Mouse (Mus musculus): ENCODE measurements around the gene Cxcl2.

Cxcl2 gene

DNA sequence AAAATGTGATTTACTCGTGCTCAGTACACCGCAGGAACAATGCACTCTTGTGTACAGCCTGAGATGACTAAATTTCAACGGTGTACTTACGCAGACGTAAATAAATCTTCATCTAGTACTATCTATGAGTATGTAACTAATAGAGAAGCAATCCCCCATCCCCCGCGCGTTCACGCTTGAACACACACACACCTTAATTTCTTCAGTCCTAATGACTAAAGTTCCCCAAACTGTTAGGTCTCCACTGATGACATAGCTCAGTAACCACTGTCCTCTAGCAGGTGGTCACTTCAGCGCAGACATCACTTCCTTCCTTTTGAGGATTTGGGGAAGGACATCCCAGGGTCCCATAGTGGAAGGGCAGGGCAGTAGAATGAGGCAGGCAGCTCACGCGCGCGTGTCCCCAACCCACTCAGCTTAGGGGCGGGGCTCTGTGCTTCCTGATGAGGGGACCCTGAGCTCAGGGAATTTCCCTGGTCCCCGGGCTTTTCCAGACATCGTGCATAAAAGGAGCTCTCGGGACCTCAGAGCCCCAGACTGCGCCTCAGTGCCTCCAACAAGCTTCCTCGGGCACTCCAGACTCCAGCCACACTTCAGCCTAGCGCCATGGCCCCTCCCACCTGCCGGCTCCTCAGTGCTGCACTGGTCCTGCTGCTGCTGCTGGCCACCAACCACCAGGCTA is at the start of gene Cxcl2:
Gene Cxcl2 (plus strand): TSS at position 533 of the 682 bp plus-strand sequence.
- peak; percentile 35 for DNase-seq (ENCODE audit: inconsistent ontology term)

DNA sequence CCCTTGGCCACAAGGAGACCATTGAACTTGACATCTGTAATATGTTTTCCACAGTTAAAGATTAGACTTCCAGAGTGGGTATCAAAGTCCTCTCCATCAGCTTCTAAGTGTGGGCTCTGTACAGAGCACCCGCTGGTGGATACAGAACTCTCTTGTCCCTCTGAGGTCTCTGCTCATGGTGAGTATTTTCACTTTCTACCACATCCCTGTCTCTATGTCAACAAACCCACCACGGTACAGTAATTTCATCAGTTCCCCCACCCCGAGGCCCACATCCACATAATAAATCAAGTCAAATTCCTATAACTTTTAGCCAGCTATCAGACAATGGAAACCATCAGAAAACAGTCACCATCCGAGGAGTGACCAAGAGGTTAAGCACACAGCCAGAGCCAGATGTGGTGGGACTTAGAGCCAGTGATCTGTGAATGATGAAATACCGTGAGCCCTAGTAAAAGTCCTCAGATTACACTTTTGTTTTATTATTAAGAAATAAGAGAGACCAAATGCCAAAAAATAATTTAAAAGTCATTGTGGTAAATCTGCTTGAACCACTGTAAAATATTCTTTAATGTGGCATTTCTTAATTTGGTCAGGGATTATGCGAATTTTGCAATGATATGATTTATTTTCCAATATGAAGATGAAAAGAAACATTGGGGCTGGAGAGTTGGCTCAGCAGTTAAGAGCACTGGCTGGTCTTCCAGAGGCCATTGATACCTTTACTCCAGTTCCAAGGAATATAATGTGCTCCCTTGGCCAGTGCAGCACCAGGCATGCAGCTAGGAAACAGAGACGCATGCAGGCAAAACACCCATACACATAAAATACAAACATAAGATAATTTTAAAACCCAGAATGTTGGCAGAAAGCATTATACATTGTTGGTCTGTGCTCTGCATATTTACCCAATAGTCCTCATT is 48.1 kb upstream of the Cxcl2 start:
- no peak for DNase-seq (ENCODE audit: inconsistent ontology term)

DNA sequence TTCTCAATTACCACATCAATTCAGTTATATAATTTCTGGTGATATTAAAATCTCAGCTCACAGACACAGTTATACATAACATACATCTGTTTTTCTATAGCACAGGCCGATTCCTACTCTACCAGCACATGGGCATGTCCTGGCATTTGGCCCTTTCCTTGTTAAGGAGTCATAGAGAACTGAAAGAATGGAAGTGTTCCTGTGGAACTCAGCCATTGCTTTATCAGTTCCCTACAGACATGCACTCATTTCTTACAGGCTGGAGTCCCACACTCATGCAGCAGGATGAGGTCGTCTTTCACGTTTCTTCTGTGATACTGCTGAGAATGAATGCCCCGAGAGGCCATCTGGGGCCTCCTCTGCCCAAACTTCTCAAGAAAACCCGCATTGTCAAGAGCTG is 46.2 kb upstream of the Cxcl2 start:
- no peak for DNase-seq (ENCODE audit: inconsistent ontology term)

DNA sequence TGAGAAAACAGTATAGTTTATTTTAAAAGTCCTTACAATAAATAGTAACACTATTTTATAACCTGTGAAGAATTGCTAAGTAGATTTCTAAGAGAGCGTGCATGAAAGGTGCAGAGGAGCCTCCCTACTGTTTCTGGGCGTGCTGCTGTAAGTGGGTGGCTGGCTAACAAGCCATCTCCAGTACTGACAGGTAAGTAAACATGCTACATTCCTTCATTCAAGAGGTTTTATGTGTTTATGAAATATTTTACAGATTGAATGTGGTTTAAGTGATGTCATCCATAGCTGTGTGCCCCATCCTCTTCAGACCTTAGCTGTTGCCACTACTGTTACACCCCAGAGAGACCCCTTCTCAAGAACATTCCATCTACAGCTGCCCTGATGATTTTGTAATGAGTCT is 45.2 kb upstream of the Cxcl2 start:
- DNase-seq (ENCODE audit: inconsistent ontology term) = no peak

DNA sequence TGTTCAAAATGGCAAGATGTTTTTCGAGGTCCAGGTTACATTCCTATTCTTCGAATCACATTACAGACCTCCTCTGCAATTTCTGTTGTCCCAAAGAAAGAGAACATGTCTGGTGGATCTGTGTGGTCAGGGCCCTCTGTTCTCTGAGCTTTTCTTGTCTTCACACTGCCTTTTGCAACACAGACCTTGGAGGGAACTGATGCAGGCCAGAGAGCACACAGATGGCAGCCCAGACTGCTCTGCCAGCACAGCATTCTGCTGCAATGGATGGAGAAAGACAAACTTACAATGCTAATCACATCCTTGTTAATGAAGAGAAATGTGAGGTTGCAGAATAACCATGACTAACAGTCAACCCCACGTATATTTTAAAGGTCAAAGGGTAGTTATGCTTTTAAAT is 44.6 kb upstream of the Cxcl2 start:
- peak; percentile 19 for DNase-seq (ENCODE audit: inconsistent ontology term)

DNA sequence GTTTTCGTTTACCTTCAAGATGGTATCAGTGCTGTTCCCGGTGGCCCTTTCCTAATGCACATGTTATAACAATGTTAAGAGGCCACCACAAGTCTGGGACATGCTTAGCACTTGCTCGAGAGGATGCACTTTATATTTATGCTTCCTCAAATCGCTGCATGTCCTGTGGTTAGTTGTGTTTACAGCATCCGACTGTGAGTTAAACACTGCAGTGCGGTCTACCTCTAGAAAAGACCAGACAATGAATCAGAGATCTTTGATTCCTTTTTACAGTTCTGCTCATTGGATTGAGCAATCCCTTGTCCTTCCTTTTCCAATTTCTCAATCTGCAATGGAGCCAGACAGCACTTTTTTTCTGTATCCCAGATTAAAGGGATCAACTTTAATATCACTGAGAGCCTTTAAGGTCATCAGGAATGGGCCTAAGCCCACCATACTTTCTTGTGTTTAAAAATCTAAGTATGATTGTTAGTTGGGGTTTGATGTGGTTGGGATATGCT is 41.7 kb upstream of the Cxcl2 start:
- no peak for DNase-seq (ENCODE audit: inconsistent ontology term)

DNA sequence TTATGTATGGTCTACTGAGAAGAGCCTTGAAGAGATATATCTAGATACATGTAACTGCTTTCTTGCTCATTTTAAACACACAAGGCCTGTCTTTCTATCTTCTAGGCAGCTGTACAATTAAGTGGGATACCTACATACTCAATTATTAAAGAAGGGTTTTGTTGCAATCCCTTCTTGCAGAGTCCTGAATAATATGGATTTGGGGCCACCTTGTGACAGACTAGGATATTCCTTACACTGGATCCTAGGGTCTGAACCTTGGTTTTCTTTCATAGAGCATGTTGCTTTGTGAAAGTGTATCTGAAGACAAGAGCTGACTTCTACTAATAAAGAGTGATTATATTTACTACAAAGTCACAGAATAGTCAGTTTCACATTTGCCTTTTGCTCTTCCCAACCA is 36.9 kb upstream of the Cxcl2 start:
- no peak for DNase-seq (ENCODE audit: inconsistent ontology term)

DNA sequence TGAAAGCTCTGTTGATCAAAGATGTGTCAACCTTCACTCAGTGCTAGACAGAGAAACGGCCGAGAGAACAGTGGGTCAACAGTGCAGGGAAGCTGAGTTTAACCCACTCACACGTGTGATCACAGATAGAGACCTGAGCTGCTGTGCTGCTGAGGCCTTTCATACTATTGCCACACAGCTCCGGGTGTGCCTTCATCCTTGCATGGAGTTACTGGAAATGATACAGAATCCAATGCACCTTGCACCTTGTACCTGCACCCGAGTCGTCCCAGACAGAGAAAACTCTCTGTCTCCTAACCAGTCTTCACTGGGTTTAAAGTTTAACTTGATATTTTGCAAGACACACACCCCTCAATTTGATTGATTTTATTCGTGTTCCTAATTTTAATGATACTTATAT is 31.3 kb upstream of the Cxcl2 start:
- DNase-seq (ENCODE audit: inconsistent ontology term) = no peak

DNA sequence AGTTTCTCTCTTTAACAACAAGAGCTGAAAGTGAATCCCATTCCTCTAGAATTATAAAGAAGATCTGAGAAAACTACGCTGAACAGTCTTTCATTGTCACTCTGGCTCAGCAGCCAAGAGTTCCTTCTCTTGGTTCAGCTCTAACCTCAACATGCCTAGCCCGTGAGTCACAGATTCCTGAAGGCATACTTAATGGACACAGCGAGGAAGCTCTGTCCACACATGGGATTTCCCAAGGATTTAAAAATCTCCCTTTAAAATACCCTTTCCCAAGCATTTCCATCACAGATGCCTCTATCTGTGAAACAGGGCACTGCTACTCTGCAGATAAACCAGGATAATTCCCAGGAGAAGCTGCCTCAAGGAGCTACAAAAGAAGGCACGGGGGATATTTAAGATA is 27.6 kb upstream of the Cxcl2 start:
- DNase-seq (ENCODE audit: inconsistent ontology term) = peak; percentile 91

DNA sequence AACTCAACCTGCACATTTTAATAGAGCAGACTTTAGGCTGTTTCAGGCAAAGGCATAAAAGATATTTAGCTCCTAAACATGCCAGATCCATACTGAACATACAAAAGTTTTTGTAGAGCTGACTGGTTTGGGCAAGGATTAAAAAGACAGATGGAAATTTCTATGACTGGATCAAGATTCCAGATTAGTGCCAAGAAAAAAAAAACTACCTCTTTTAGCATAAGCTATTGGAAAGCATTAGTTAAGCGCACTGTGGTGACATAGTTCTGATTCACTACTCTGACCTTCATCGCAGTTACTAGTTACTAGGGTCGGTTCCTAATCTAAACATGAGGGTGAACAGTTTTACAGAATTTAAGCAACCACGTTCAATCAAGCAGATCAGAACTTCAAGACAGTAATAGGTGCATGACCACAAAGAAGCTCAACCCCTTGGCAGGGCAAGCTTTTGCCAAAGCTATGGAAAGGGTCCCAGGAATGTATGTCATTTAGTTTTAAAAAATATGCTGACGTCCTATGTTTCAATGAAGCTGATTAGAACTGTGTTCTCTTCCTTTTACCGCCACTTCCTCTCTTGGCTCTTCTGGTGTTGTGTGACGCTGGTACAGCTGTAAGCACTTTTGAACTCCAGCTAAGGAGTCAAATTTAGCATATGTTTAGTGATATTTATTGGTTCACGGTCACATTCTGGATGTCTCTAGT is 27.0 kb upstream of the Cxcl2 start:
- DNase-seq (ENCODE audit: inconsistent ontology term) = peak; percentile 65

DNA sequence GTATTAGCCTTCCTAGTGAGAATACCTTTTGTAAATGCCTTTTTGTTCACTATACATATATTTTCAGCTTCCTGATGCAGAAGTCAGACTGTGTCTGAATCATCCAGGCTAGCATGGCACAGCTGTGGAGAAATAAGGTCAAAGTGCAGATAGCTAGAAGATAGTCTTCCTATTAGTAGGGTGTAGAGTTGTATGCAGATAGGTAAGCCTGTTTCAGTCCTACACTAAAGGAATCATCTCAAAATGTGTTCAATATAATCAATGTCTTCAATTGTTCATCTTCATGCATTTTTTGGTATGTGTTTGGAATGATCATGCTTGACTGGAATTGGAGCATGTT is 26.5 kb upstream of the Cxcl2 start:
- DNase-seq (ENCODE audit: inconsistent ontology term) = no peak

DNA sequence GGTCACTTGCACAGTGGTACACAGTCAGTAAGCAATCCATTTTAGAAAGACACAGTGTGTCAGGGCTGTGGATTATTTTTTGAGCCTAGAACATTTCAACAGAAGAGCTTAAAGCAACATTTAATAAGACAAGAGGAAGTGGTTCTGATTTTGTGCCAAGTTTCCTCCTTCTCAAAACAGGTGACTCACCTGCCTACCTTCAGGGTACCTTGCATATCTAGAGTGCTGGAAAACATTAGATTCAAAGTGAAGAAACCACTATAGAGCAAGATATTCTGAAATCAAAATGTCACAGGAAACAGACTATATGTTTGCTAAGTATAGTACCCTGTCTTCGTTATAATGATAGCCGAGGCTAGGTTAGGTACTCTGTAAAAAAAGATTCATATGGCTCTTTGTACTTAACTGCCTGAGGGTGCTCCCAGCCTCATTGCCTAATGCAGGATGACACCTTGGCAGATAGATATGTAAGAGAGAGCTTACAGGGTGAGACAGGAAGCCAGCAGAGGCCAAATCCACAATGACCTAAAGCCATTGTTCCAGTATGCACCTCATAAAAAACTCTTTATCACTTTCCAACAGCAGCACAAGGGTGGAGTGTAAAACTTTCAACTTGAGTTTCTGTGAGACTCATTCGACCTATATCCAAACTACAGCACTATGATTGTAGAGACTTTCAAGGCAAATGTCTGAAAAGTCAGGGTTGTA is 24.2 kb upstream of the Cxcl2 start:
- DNase-seq (ENCODE audit: inconsistent ontology term) = no peak

DNA sequence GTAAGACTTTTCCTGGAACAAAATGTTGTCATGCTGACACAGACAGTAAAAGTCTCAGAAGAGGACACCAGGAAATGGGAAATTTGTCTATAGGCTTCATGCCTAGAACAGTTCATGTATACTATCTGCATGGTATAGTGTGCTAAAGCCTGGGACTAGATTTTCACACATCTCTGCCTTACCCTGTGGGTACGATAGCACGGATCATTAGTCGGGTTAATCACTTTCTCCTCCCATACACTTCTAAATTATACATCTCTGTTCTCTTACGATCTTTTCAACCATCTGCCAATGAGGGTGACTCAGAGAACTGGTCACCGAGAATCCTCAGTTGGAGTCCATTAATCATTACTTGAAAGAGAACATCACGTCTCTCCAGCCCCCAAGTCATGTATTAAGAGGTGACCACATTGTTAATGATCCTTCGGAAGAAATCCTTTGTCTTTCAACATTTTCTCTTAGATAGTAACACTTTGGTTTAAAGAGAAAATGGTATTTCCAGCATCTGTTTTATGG is 23.3 kb upstream of the Cxcl2 start:
- DNase-seq (ENCODE audit: inconsistent ontology term) = peak; percentile 57

DNA sequence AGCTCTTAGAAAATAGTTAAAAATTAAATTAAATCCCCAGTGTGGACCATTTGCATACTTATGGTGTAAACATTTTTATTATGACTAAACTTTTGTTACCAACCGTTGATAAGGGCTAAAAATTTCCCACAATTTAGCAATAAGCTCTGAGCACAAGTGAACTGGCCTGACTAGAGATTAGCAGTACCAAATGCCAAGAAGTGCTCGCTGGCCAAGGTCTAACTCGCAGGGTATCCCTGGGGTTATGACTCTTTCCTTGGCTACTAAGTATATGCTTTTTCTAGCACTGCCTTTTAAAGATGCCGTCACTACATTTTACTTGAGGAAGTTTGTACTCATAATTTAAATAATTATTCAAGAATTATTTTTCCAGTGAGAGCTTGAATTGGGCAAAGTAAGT is 22.6 kb upstream of the Cxcl2 start:
- no peak for DNase-seq (ENCODE audit: inconsistent ontology term)

DNA sequence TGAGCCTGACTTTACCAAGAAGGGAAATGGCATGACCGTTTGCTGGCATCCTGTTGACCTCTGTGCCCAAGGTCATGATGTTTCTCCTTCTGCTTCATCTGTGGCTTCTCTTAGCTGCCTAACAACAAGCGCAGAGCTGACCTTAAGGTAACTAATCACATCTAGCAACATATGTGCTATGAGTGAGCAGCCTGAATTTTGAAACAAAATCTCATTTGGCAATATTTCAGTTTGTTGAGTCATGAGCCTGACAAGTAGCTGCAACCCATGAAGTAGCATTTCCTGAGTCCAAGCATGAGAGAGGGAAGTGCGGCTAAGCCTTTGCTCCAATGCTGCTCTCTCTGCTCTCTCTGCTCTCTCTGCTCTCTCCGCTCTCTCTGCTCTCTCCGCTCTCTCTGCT is 22.0 kb upstream of the Cxcl2 start:
- DNase-seq (ENCODE audit: inconsistent ontology term) = peak; percentile 45

DNA sequence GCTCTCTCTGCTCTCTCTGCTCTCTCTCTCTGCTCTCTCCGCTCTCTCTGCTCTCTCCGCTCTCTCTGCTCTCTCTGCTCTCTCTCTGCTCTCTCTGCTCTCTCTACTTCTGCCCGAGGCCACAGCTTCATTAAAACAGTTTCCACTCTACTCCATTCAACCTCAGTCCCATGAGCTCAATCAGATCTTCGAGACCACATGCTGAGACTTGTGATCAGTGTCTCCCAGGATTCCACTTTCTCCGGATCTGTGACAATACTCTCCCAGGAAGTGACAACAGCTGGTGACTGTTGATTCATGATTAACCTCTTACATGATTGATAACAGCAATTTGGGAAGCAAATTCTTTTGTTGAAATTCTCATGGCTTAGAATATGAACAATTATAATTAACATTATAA is 21.5 kb upstream of the Cxcl2 start:
- DNase-seq (ENCODE audit: inconsistent ontology term) = no peak

DNA sequence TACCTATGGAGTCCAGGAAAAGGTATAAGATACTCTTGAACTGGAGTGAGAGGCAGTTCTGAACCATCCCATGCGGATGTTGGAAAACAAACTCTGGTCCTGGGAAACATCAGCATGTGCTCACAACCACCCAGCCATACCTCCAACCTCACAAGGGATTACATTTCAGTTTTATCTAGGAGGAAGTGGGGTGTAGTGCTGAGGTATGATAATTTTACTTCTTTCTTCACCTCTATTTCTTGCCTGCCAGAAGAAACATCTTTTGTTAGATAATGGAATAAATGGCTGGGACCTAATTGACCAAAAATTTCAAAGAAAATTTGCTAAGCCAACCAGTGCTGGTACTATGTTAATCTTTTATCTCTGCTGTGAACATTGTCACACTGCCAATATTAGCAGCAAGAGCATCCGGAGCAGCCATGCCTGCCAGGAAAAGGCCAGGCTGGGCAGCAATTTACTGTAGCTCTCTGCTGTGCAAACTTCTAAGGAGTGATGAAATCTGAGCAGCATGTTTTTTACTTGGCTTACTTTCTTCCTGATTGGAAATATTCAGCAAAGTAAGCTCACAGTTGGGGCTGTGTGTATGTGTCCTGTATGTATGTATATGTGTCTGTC is 18.9 kb upstream of the Cxcl2 start:
- peak; percentile 69 for DNase-seq (ENCODE audit: inconsistent ontology term)

DNA sequence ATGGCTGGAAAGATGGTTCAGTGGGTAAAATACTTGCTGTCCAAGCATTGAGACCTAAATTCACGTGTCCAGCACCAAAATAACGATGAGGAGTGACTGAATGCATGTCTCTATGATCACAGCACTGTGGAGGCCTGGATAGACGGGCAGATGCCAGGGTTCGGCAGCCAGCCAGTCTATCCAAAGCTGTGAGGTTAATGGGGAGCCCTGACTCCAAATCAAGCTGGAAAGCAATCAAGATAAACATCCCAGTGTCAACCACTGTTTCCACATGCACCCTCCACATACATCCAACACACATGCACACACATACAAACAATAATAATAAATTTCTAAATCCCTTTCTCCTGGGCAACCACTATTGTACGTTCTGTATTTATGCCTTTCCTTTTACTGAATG is 15.0 kb upstream of the Cxcl2 start:
- no peak for DNase-seq (ENCODE audit: inconsistent ontology term)

DNA sequence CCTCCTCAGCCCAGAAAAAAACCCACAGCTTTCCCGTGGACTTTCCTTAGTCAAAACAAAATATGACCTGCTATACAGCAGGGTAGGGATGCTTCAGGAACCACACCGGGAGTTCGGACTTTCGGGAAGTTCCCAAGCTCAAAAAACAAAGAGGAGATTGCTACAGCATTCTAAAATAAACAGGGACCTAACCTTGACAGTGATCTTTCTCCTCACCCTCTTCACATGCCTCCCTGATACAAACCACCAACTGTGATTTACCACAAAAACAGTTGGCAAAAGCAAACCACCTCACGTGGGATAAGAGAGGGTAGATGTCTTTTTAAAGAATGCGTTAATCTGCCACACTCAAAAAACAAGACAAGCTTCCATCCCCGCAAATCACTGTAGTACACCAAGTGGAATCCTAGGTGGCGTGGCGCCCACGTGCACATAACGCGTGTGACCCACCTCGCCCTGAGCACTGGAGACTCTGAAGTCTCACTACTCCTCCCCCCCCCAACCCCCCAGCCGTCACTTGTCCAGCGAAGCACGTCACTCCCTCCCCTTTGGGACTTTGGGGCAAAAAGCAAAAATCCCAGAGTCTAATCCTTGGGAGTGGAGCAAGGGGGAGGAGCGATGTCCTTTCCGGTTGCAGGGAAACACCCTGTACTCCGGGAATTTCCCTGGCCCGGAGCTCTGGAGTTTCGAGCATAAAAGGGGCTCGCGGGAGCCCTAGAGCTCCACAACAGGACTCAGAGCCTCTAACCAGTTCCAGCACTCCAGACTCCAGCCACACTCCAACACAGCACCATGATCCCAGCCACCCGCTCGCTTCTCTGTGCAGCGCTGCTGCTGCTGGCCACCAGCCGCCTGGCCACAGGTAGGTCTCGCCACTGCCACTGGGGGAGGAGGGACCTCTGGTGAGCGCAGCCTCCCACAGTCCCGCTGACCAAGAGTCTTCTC is 12.9 kb upstream of the Cxcl2 start, which contains the start of gene Cxcl1:
Gene Cxcl1 (plus strand): TSS at position 723 of the 945 bp plus-strand sequence.
- DNase-seq (ENCODE audit: inconsistent ontology term) = peak; percentile 62

DNA sequence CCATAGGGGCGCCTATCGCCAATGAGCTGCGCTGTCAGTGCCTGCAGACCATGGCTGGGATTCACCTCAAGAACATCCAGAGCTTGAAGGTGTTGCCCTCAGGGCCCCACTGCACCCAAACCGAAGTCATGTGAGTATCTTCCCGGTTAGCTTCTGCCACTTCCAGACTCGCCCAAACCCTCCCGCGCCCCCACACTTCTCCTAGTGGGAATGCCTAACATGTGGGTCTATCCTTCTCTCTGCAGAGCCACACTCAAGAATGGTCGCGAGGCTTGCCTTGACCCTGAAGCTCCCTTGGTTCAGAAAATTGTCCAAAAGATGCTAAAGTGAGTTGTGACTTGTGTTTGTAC is 12.2 kb upstream of the Cxcl2 start:
- DNase-seq (ENCODE audit: inconsistent ontology term) = no peak

Data from Muller cell, postnatal 12 days (primary cell).